Mouse (Mus musculus): ENCODE measurements around the gene Spout1. TPM values are rescaled to one million over a fixed set of nuclear protein-coding genes. Genes with fewer than 3 reads are reported as not detected.

Gene Spout1
- polyA plus RNA-seq (2012; rRNA removed): 50.5 and 52.7 TPM in 2 replicates

DNA sequence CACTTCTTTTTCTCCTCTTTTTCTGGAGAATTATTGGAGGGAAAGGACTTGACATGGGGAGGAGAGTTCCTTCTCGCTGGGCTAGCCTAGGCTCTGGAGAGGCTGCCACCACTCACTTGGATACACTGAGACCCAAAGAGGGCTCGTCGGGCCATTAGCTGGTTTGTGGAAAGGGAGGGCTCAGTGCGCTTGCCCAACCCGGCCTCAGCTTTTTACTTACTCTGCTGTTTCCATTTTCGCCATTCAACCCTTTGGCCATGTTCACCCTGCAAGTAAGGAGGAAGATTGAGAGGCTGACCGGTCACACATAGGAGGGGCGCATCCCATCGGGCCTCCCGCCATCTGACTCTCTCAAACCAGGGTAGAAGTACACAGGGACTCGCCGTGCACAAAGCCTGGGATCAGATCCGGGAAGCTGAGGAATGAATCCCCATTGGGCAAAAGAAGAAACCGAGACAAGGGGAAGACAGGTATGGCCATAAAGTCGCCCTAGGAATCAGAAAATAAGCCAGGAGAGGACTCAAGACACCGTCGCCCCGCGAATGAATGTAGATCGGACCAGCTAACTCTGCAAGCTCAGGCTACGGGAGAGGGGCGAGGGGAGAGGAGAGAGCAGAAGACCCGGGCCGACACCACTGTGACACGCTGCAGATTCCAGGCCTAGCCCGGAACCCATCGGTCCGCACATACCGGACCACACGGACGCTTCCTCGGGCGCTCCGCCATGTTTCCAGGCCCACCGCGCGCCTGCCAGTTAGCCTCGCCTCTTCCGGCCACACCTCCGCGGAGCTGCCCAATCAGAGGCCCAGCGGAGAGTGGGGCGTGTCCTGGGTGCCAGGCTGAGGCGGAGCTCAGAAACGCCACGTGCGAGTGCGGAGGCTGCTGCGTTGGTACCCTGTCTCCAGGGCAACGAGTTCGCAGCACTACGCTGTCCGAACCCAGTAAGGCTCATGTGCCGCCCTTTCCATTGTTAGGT, at the start of gene Spout1:
Spout1 (minus strand) TSS at position 760 of the 976 bp plus-strand sequence.
- WGBS: 1% methylated on average over 54 of the region's 54 CpGs
- Histone ChIP-seq H3K27ac (ENCODE audit: insufficient read depth, low read length) (no peak within 1 kb of the TSS), H3K27me3 (ENCODE audit: control insufficient read depth, insufficient read depth, low read length) (no peaks in the 10 kb centered on the region), H3K4me1 (ENCODE audit: control insufficient read depth, insufficient read depth, low read length) (peaks cover 15% of the 10 kb centered on the region), H3K4me3 (replicated peaks; ENCODE audit: insufficient read depth, low read depth, low read length) (peak within 1 kb of the TSS; percentile 67)
- DNase-seq: peak; percentile 92 to 96
- TF ChIP-seq CTCF (IDR thresholded peaks at IDR 0.05; ENCODE audit: borderline replicate concordance, insufficient read depth, low read depth, low read length) (no peak), POLR2A (IDR thresholded peaks at IDR 0.05; ENCODE audit: borderline replicate concordance, insufficient read depth, low read length) (peak; percentile 64; the same call in 1 of the 2 replicates)

DNA sequence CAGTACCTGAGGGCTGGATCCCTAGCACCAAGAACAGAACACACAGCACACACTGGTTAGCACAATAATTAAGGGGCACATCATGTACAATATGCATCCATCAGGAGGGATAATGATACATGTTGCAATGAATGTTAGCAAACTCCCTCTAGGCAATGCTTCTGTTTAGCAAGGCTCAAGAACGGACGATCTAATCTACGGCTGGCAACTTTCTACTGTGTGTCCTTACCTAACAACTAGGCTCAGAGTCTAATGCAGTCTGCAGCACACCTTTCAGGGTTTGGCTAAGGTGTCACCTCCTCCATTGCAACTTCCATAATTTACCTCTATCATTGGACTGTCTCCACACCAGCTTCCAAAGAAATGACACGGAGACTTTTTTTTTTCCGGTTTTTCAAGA, 38.0 kb upstream of the Spout1 start:
- no peak for DNase-seq
- no peak for TF ChIP-seq CTCF (IDR thresholded peaks at IDR 0.05; ENCODE audit: borderline replicate concordance, insufficient read depth, low read depth, low read length)
- Histone ChIP-seq H3K27me3 (ENCODE audit: control insufficient read depth, insufficient read depth, low read length) (no peaks in the 10 kb centered on the region), H3K4me1 (ENCODE audit: control insufficient read depth, insufficient read depth, low read length) (no peaks in the 10 kb centered on the region), H3K27ac (ENCODE audit: insufficient read depth, low read length) (no peak overlapping the region), H3K4me3 (replicated peaks; ENCODE audit: insufficient read depth, low read depth, low read length) (no peak overlapping the region)
- WGBS: 92% methylated on average over 5 of the region's 5 CpGs

GRCm38 (mm10) chr2:30215493-30215892, 37.2 kb upstream of the Spout1 start:
- H3K27me3 ChIP-seq (ENCODE audit: control insufficient read depth, insufficient read depth, low read length): no peaks in the 10 kb centered on the region
- H3K4me1 ChIP-seq (ENCODE audit: control insufficient read depth, insufficient read depth, low read length): no peaks in the 10 kb centered on the region
- H3K4me3 ChIP-seq (replicated peaks; ENCODE audit: insufficient read depth, low read depth, low read length): no peak overlapping the region
- H3K27ac ChIP-seq (ENCODE audit: insufficient read depth, low read length): no peak overlapping the region
- 74% methylated on average over 6 of the region's 6 CpGs for WGBS
- DNase-seq: no peak
- no peak for TF ChIP-seq POLR2A (IDR thresholded peaks at IDR 0.05; ENCODE audit: borderline replicate concordance, insufficient read depth, low read length)
- TF ChIP-seq CTCF (IDR thresholded peaks at IDR 0.05; ENCODE audit: borderline replicate concordance, insufficient read depth, low read depth, low read length): no peak

DNA sequence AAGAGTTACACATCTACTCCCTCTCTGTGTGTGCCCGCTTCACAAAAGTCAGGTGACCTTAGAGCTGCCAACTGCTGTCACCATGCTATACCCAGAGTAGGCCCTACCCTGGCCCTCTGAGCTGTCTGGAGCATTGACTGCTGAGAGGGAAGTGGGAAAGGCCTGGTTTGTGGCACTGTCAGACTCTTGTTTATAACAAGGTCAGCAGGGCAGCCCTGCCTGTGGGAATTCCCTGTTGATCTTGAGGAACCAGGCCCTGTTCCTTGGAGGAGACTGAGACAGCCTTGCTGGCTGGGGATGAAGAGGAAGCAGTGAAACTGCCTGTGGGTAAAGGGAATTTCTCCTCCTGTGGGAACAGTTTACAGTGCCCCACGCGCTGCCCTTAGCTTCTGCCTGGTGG, 36.5 kb upstream of the Spout1 start:
- WGBS: 87% methylated on average over 3 of the region's 3 CpGs
- H3K4me3 ChIP-seq (replicated peaks; ENCODE audit: insufficient read depth, low read depth, low read length): no peak overlapping the region

DNA sequence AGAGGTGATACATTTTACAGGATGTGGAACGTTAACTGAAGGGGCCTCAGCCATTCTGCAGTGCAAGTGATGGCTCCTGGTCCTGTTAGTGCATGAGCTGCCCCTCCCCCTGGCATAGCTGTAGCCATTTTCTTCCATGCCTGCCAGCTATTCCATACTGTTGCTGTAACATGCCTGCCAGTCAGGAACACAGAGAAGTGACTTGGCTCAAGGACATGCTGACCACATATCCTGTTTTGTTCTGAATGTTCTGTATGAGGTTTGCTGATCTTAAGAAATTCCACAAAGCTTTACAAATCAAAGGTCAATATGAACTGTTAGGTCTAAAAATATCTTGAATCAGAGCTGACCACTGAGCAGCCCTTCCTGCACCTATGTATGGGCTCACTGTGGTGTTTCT, 34.7 kb upstream of the Spout1 start:
- H3K27me3 ChIP-seq (ENCODE audit: control insufficient read depth, insufficient read depth, low read length): no peaks in the 10 kb centered on the region
- 79% methylated on average over 1 of the region's 1 CpGs for WGBS
- no peaks in the 10 kb centered on the region for H3K4me1 ChIP-seq (ENCODE audit: control insufficient read depth, insufficient read depth, low read length)
- DNase-seq: no peak
- no peak overlapping the region for H3K27ac ChIP-seq (ENCODE audit: insufficient read depth, low read length)
- H3K4me3 ChIP-seq (replicated peaks; ENCODE audit: insufficient read depth, low read depth, low read length): no peak overlapping the region
- TF ChIP-seq POLR2A (IDR thresholded peaks at IDR 0.05; ENCODE audit: borderline replicate concordance, insufficient read depth, low read length): no peak
- no peak for TF ChIP-seq CTCF (IDR thresholded peaks at IDR 0.05; ENCODE audit: borderline replicate concordance, insufficient read depth, low read depth, low read length)

More for the DNA sequence above, 36.5 kb upstream of the Spout1 start:
- no peaks in the 10 kb centered on the region for H3K27me3 ChIP-seq (ENCODE audit: control insufficient read depth, insufficient read depth, low read length)
- TF ChIP-seq POLR2A (IDR thresholded peaks at IDR 0.05; ENCODE audit: borderline replicate concordance, insufficient read depth, low read length) (no peak), CTCF (IDR thresholded peaks at IDR 0.05; ENCODE audit: borderline replicate concordance, insufficient read depth, low read depth, low read length) (no peak)
- DNase-seq: no peak
- H3K27ac ChIP-seq (ENCODE audit: insufficient read depth, low read length): no peak overlapping the region
- no peaks in the 10 kb centered on the region for H3K4me1 ChIP-seq (ENCODE audit: control insufficient read depth, insufficient read depth, low read length)

DNA sequence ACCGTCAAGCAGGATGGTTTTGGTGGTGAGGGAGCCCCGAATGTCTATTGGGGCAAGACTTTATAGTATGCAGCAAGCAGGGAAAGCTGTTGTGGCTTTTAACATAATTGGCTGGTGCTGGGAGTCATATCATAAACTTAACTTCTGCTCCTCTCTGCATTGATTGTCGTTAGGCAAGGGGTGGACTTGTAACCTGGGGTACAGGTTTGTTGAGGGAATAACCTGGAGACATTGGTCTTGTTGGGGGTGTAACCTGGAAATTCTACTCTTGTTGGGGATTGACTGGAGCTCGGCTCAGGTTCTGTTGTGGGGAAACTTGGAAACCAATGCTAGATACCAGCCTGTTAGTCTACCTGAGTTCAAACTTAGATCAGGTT, 33.9 kb upstream of the Spout1 start:
- TF ChIP-seq POLR2A (IDR thresholded peaks at IDR 0.05; ENCODE audit: borderline replicate concordance, insufficient read depth, low read length): no peak
- no peak for TF ChIP-seq CTCF (IDR thresholded peaks at IDR 0.05; ENCODE audit: borderline replicate concordance, insufficient read depth, low read depth, low read length)
- Histone ChIP-seq H3K27me3 (ENCODE audit: control insufficient read depth, insufficient read depth, low read length) (no peaks in the 10 kb centered on the region), H3K4me3 (replicated peaks; ENCODE audit: insufficient read depth, low read depth, low read length) (no peak overlapping the region), H3K4me1 (ENCODE audit: control insufficient read depth, insufficient read depth, low read length) (no peaks in the 10 kb centered on the region), H3K27ac (ENCODE audit: insufficient read depth, low read length) (no peak overlapping the region)
- DNase-seq: no peak
- WGBS: 76% methylated on average over 4 of the region's 4 CpGs

- TF ChIP-seq CTCF (IDR thresholded peaks at IDR 0.05; ENCODE audit: borderline replicate concordance, insufficient read depth, low read depth, low read length): no peak
- TF ChIP-seq POLR2A (IDR thresholded peaks at IDR 0.05; ENCODE audit: borderline replicate concordance, insufficient read depth, low read length): no peak
- no peak overlapping the region for H3K4me3 ChIP-seq (replicated peaks; ENCODE audit: insufficient read depth, low read depth, low read length)
- WGBS: 71% methylated on average over 6 of the region's 6 CpGs
Measured at GRCm38 (mm10) chr2:30211408-30212168, 33.3 kb upstream of the Spout1 start.

More at GRCm38 (mm10) chr2:30211408-30212168, 33.3 kb upstream of the Spout1 start:
- DNase-seq: no peak
- Histone ChIP-seq H3K27me3 (ENCODE audit: control insufficient read depth, insufficient read depth, low read length) (no peaks in the 10 kb centered on the region), H3K27ac (ENCODE audit: insufficient read depth, low read length) (no peak overlapping the region), H3K4me1 (ENCODE audit: control insufficient read depth, insufficient read depth, low read length) (peaks cover under 1% of the 10 kb centered on the region; the same call in 1 of the 2 replicates)

All from cerebellum, adult 2 months (tissue).